ENCODE assay signal across 8 mouse cellular contexts in genomic region chr11:69396772-69397171, GRCm38 (mm10). TPM values are rescaled to one million over a fixed set of nuclear protein-coding genes. Genes with fewer than 3 reads are reported as not detected.
DNase-seq lines count a peak whose midpoint lies in the region; ATAC-seq and TF ChIP-seq lines count a peak whose summit lies in the region.

No protein-coding gene starts in this region.

- peak overlapping the region; percentile 95 for H3K9ac ChIP-seq in heart, embryonic 13.5 days
- H3K9ac ChIP-seq in kidney, embryonic 14.5 days (ENCODE audit: low read depth, low read length): peak overlapping the region; percentile 85

- peaks cover 5% of the 10 kb centered on the region for H3K36me3 ChIP-seq in spleen, adult 2 months (ENCODE audit: control insufficient read depth, insufficient read depth, low read length)
- H3K36me3 ChIP-seq in embryonic facial prominence, embryonic 10.5 days (replicated peaks): peaks cover 39% of the 10 kb centered on the region
- H3K36me3 ChIP-seq in heart, embryonic 13.5 days: peaks cover 33% of the 10 kb centered on the region
- H3K36me3 ChIP-seq in kidney, embryonic 14.5 days (ENCODE audit: control insufficient read depth, insufficient read depth, low read length): peaks cover 28% of the 10 kb centered on the region

- no peak for DNase-seq in spleen, adult 2 months (ENCODE audit: low read depth in 1 of 2, low spot score in 2 of 2)
- no peak for DNase-seq in spleen, adult 12 weeks (ENCODE audit: low spot score)
- DNase-seq in embryonic facial prominence, embryonic 10.5 days (ENCODE audit: low spot score): peak; percentile 53
- DNase-seq in lung, postnatal 36 days: peak; percentile 65
- peak; percentile 46 for DNase-seq in testis, postnatal 14 days (ENCODE audit: low spot score)
- no peak for DNase-seq in layer of hippocampus, adult 9-11 months

- TF ChIP-seq CTCF in spleen, adult 2 months (IDR thresholded peaks at IDR 0.05; ENCODE audit: extremely low read depth, insufficient read depth, insufficient read length, insufficient replicate concordance): no peak

- H3K4me2 ChIP-seq in heart, embryonic 13.5 days: peak overlapping the region; percentile 91
- peak overlapping the region; percentile 79 for H3K4me2 ChIP-seq in kidney, embryonic 14.5 days (replicated peaks; ENCODE audit: low read depth, low read length)

- ATAC-seq in heart, embryonic 13.5 days (ENCODE audit: extremely low read depth, insufficient number of reproducible peaks, low FRiP score, low TSS enrichment): no peak
- no peak for ATAC-seq in kidney, embryonic 14.5 days (ENCODE audit: low FRiP score, low TSS enrichment)

- no peaks in the 10 kb centered on the region for H3K27me3 ChIP-seq in spleen, adult 2 months (ENCODE audit: control insufficient read depth, insufficient read depth, low read length)
- peaks cover 18% of the 10 kb centered on the region for H3K27me3 ChIP-seq in embryonic facial prominence, embryonic 10.5 days (replicated peaks; ENCODE audit: low read depth, poor library complexity, severe bottlenecking)
- 0 out of 2 replicates have a peak, but pooled peaks cover 4% of the 10 kb centered on the region for H3K27me3 ChIP-seq in heart, embryonic 13.5 days (replicated peaks)
- H3K27me3 ChIP-seq in kidney, embryonic 14.5 days (ENCODE audit: control insufficient read depth, insufficient read depth, low read length): no peaks in the 10 kb centered on the region; the same call in 1 of the 2 replicates

- peaks cover 7% of the 10 kb centered on the region; the same call in 1 of the 2 replicates for H3K4me1 ChIP-seq in spleen, adult 2 months (ENCODE audit: control insufficient read depth, insufficient read depth, insufficient read length)
- peaks cover 62% of the 10 kb centered on the region for H3K4me1 ChIP-seq in embryonic facial prominence, embryonic 10.5 days
- H3K4me1 ChIP-seq in heart, embryonic 13.5 days: peaks cover 59% of the 10 kb centered on the region
- peaks cover 35% of the 10 kb centered on the region; the same call in 1 of the 2 replicates for H3K4me1 ChIP-seq in kidney, embryonic 14.5 days (ENCODE audit: control insufficient read depth, insufficient read depth, low read length)

- H3K9me3 ChIP-seq in embryonic facial prominence, embryonic 10.5 days: no peaks in the 10 kb centered on the region
- no peaks in the 10 kb centered on the region for H3K9me3 ChIP-seq in heart, embryonic 13.5 days
- no peaks in the 10 kb centered on the region for H3K9me3 ChIP-seq in kidney, embryonic 14.5 days (ENCODE audit: control insufficient read depth, low read length)

- TF ChIP-seq POLR2A in spleen, adult 2 months (IDR thresholded peaks at IDR 0.05; ENCODE audit: low read depth, low read length): no peak

- 0 out of 2 replicates have a peak overlapping the region, but pooled peaks have one; percentile 24 for H3K27ac ChIP-seq in spleen, adult 2 months (ENCODE audit: insufficient read depth, low read length)
- H3K27ac ChIP-seq in embryonic facial prominence, embryonic 10.5 days (replicated peaks): peak overlapping the region; percentile 93
- H3K27ac ChIP-seq in heart, embryonic 13.5 days (replicated peaks): peak overlapping the region; percentile 98
- peak overlapping the region; percentile 96; the same call in 1 of the 2 replicates for H3K27ac ChIP-seq in kidney, embryonic 14.5 days (ENCODE audit: low read depth, low read length)

- 46% methylated on average over 11 of the region's 11 CpGs for WGBS in spleen, adult 2 months
- 26% methylated on average over 11 of the region's 11 CpGs for WGBS in embryonic facial prominence, embryonic 10.5 days
- 29% methylated on average over 11 of the region's 11 CpGs for WGBS in heart, embryonic 13.5 days
- 28% methylated on average over 11 of the region's 11 CpGs for WGBS in kidney, embryonic 14.5 days

- H3K4me3 ChIP-seq in spleen, adult 2 months (ENCODE audit: extremely low read depth, insufficient read depth, insufficient read length): peak overlapping the region; percentile 83; the same call in 1 of the 2 replicates
- peak overlapping the region; percentile 71 for H3K4me3 ChIP-seq in embryonic facial prominence, embryonic 10.5 days
- peak overlapping the region; percentile 78 for H3K4me3 ChIP-seq in heart, embryonic 13.5 days
- H3K4me3 ChIP-seq in kidney, embryonic 14.5 days (ENCODE audit: low read length): peak overlapping the region; percentile 72

RNA-seq across cellular contexts. Expression of gene Tmem88, which starts 1.3 kb away (rescaled TPM):
- polyA plus RNA-seq in spleen, adult 2 months (2012; rRNA removed): 14.3 and 20.5 TPM in 2 replicates
- 19.8 and 23.1 TPM in 2 replicates for polyA plus RNA-seq in embryonic facial prominence, embryonic 10.5 days (2016; fragmentation: Nextera tagmentation; extraction: Ambion mirVana)
- polyA plus RNA-seq in heart, embryonic 13.5 days (2015; fragmentation: Nextera tagmentation; extraction: Ambion mirVana): 40.0 and 40.5 TPM in 2 replicates
- polyA plus RNA-seq in kidney, embryonic 14.5 days (2014; fragmentation: Nextera tagmentation; extraction: Ambion mirVana): 36.8 and 39.6 TPM in 2 replicates

RNA-seq across cellular contexts. Expression of gene Cyb5d1, which starts 1.3 kb away (rescaled TPM):
- polyA plus RNA-seq in spleen, adult 2 months (2012; rRNA removed): 9.5 and 11.1 TPM in 2 replicates
- 49.3 and 50.2 TPM in 2 replicates for polyA plus RNA-seq in embryonic facial prominence, embryonic 10.5 days (2016; fragmentation: Nextera tagmentation; extraction: Ambion mirVana)
- polyA plus RNA-seq in heart, embryonic 13.5 days (2015; fragmentation: Nextera tagmentation; extraction: Ambion mirVana): 21.2 and 21.5 TPM in 2 replicates
- 11.1 and 23.9 TPM in 2 replicates for polyA plus RNA-seq in kidney, embryonic 14.5 days (2014; fragmentation: Nextera tagmentation; extraction: Ambion mirVana)

RNA-seq across cellular contexts. Expression of gene Naa38, which starts 1.5 kb away (rescaled TPM):
- polyA plus RNA-seq in spleen, adult 2 months (2012; rRNA removed): 82.3 and 105 TPM in 2 replicates
- 136 and 137 TPM in 2 replicates for polyA plus RNA-seq in embryonic facial prominence, embryonic 10.5 days (2016; fragmentation: Nextera tagmentation; extraction: Ambion mirVana)
- 135 and 139 TPM in 2 replicates for polyA plus RNA-seq in heart, embryonic 13.5 days (2015; fragmentation: Nextera tagmentation; extraction: Ambion mirVana)
- polyA plus RNA-seq in kidney, embryonic 14.5 days (2014; fragmentation: Nextera tagmentation; extraction: Ambion mirVana): 172 and 221 TPM in 2 replicates

RNA-seq across cellular contexts. Expression of gene Kdm6b, which starts 16.7 kb away (rescaled TPM):
- polyA plus RNA-seq in spleen, adult 2 months (2012; rRNA removed): 15.8 and 17.0 TPM in 2 replicates
- polyA plus RNA-seq in embryonic facial prominence, embryonic 10.5 days (2016; fragmentation: Nextera tagmentation; extraction: Ambion mirVana): 39.8 and 39.9 TPM in 2 replicates
- polyA plus RNA-seq in heart, embryonic 13.5 days (2015; fragmentation: Nextera tagmentation; extraction: Ambion mirVana): 20.9 and 21.6 TPM in 2 replicates
- polyA plus RNA-seq in kidney, embryonic 14.5 days (2014; fragmentation: Nextera tagmentation; extraction: Ambion mirVana): 36.1 and 37.4 TPM in 2 replicates

RNA-seq across cellular contexts. Expression of gene Chd3, which starts 27.6 kb away (rescaled TPM):
- polyA plus RNA-seq in spleen, adult 2 months (2012; rRNA removed): 146 and 160 TPM in 2 replicates
- 46.2 and 55.9 TPM in 2 replicates for polyA plus RNA-seq in embryonic facial prominence, embryonic 10.5 days (2016; fragmentation: Nextera tagmentation; extraction: Ambion mirVana)
- 18.0 and 18.8 TPM in 2 replicates for polyA plus RNA-seq in heart, embryonic 13.5 days (2015; fragmentation: Nextera tagmentation; extraction: Ambion mirVana)
- 56.7 and 59.7 TPM in 2 replicates for polyA plus RNA-seq in kidney, embryonic 14.5 days (2014; fragmentation: Nextera tagmentation; extraction: Ambion mirVana)

Comparison
In these comparisons a context has a peak if more than half of its experiments do, and no peak if none do; other contexts are left out.
1. DNase-seq: peak in embryonic facial prominence, embryonic 10.5 days (single experiment), lung, postnatal 36 days (single experiment) and testis, postnatal 14 days (single experiment); none in spleen, adult 2 months (0 of 2), spleen, adult 12 weeks (single experiment) and layer of hippocampus, adult 9-11 months (single experiment).
2. H3K27ac ChIP-seq: peak in every context shown above with its lines; median percentile 98 in heart, embryonic 13.5 days; 96 in kidney, embryonic 14.5 days; 93 in embryonic facial prominence, embryonic 10.5 days; 24 in spleen, adult 2 months.
3. Peak in every context shown above with its lines, with median percentiles within 50 percentile points of each other: H3K4me3 ChIP-seq.